Mouse (Mus musculus): ENCODE results near the gene Ank3. TPM values are rescaled to one million over a fixed set of nuclear protein-coding genes. Genes with fewer than 3 reads are reported as not detected.

The Ank3 gene
- total and polyA plus RNA-seq, 3 experiments, result 3.2 to 6.7 TPM; not detected in 1

- no peak overlapping the region for H3K4me3 ChIP-seq (ENCODE audit: control insufficient read depth in 1 of 2, insufficient read depth in 1 of 2, low read depth in 2 of 2, low read length in 2 of 2)
- no peaks in the 10 kb centered on the region for H3K27me3 ChIP-seq (ENCODE audit: control insufficient read depth in 1 of 2, insufficient read depth in 2 of 2, low read length in 2 of 2)
- no peaks in the 10 kb centered on the region for H3K9me3 ChIP-seq (replicated peaks; ENCODE audit: insufficient read depth, low read length)
- no peaks in the 10 kb centered on the region for H3K4me1 ChIP-seq (ENCODE audit: control insufficient read depth in 1 of 2, insufficient read depth in 2 of 2, low read length in 2 of 2)
- H3K79me2 ChIP-seq (ENCODE audit: control insufficient read depth, insufficient read depth, low read length, poor library complexity), result no peaks in the 10 kb centered on the region
- no peak overlapping the region for H3K9ac ChIP-seq (ENCODE audit: control insufficient read depth, low read depth, low read length, poor library complexity, severe bottlenecking)
- H3K36me3 ChIP-seq (ENCODE audit: control insufficient read depth in 1 of 2, insufficient read depth in 2 of 2, low read length in 2 of 2), result no peaks in the 10 kb centered on the region
- no peak for TF ChIP-seq MEF2A (IDR thresholded peaks at IDR 0.05; ENCODE audit: extremely low read depth, insufficient replicate concordance, low read depth, low read length, poor library complexity, severe bottlenecking)
- no peak for TF ChIP-seq ZC3H11A (IDR thresholded peaks at IDR 0.05; ENCODE audit: low read depth, low read length)
- no peak for TF ChIP-seq UBTF (IDR thresholded peaks at IDR 0.05; ENCODE audit: borderline replicate concordance, insufficient read depth, low read depth, low read length)
- TF ChIP-seq SIN3A (IDR thresholded peaks at IDR 0.05; ENCODE audit: low read length), result no peak
- TF ChIP-seq SMC3 (IDR thresholded peaks at IDR 0.05; ENCODE audit: low read depth, low read length), result no peak
- TF ChIP-seq HCFC1 (IDR thresholded peaks at IDR 0.05; ENCODE audit: low read depth, low read length), result no peak
- TF ChIP-seq RCOR1 (IDR thresholded peaks at IDR 0.05; ENCODE audit: low read depth, low read length), result no peak
- no peak for TF ChIP-seq TBP (IDR thresholded peaks at IDR 0.05; ENCODE audit: low read depth, low read length)
- TF ChIP-seq ZNF384 (IDR thresholded peaks at IDR 0.05; ENCODE audit: low read depth, low read length), result no peak
- TF ChIP-seq POLR2AphosphoS2 (IDR thresholded peaks at IDR 0.05; ENCODE audit: low read length), result no peak
- no peak for TF ChIP-seq CHD1 (IDR thresholded peaks at IDR 0.05; ENCODE audit: low read depth, low read length)
- no peak for TF ChIP-seq MYC (IDR thresholded peaks at IDR 0.05; ENCODE audit: low read depth, low read length)
- TF ChIP-seq ELF1 (IDR thresholded peaks at IDR 0.05; ENCODE audit: low read depth, low read length), result no peak
- no peak for TF ChIP-seq RAD21 (IDR thresholded peaks at IDR 0.05; ENCODE audit: low read depth, low read length)
- TF ChIP-seq MXI1 (IDR thresholded peaks at IDR 0.05; ENCODE audit: low read depth, low read length), result no peak
- no peak for TF ChIP-seq MYB (IDR thresholded peaks at IDR 0.05; ENCODE audit: low read depth, low read length)
- TF ChIP-seq TAL1 (IDR thresholded peaks at IDR 0.05; ENCODE audit: low read length), result no peak
- DNase-seq (ENCODE audit: low read depth, low spot score), result no peak
- no peak overlapping the region for H3K27ac ChIP-seq (ENCODE audit: control insufficient read depth, low read depth, low read length)
These were observed 340.2 kb downstream of the Ank3 start for GRCm38 (mm10) chr10:69738741-69739271.

DNA sequence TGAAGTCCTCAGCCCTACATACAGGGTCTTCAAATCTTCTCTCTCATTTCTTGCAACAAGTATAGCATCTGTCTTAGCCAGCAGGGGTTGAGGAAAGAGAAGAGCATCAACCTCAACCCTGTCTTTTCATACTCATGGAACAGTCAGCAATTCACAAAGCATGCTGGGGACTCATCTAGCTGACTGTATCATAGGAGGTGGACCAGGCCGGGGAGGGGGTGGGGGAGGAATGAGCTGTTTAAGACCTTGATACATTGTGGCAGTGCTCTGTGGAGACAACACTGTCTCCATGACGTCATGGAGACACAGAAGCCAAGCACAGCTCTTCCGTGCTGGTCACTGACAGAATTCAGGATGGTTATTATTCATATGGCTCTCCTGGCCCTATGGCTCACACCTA lies 344.0 kb downstream of the Ank3 start:
- no peak for DNase-seq (ENCODE audit: low read depth, low spot score)
- Histone ChIP-seq H3K9ac (ENCODE audit: control insufficient read depth, low read depth, low read length, poor library complexity, severe bottlenecking) (no peak overlapping the region), H3K27ac (ENCODE audit: control insufficient read depth, low read depth, low read length) (no peak overlapping the region), H3K4me1 (ENCODE audit: control insufficient read depth in 1 of 2, insufficient read depth in 2 of 2, low read length in 2 of 2) (no peaks in the 10 kb centered on the region), H3K79me2 (ENCODE audit: control insufficient read depth, insufficient read depth, low read length, poor library complexity) (no peaks in the 10 kb centered on the region), H3K36me3 (ENCODE audit: control insufficient read depth in 1 of 2, insufficient read depth in 2 of 2, low read length in 2 of 2) (no peaks in the 10 kb centered on the region), H3K9me3 (replicated peaks; ENCODE audit: insufficient read depth, low read length) (no peaks in the 10 kb centered on the region), H3K27me3 (ENCODE audit: control insufficient read depth in 1 of 2, insufficient read depth in 2 of 2, low read length in 2 of 2) (no peaks in the 10 kb centered on the region), H3K4me3 (ENCODE audit: control insufficient read depth in 1 of 2, insufficient read depth in 1 of 2, low read depth in 2 of 2, low read length in 2 of 2) (no peak overlapping the region)
- TF ChIP-seq TCF12 (IDR thresholded peaks at IDR 0.05; ENCODE audit: low read depth, low read length) (no peak), MAFK (IDR thresholded peaks at IDR 0.05; ENCODE audit: borderline replicate concordance, low read depth, low read length) (no peak), TBP (IDR thresholded peaks at IDR 0.05; ENCODE audit: low read depth, low read length) (no peak), USF1 (IDR thresholded peaks at IDR 0.05; ENCODE audit: low read depth, low read length) (no peak), POLR2AphosphoS5 (IDR thresholded peaks at IDR 0.05; ENCODE audit: borderline replicate concordance, low read depth, low read length) (no peak), MYC (IDR thresholded peaks at IDR 0.05; ENCODE audit: low read depth, low read length) (no peak), HCFC1 (IDR thresholded peaks at IDR 0.05; ENCODE audit: low read depth, low read length) (no peak), MEF2A (IDR thresholded peaks at IDR 0.05; ENCODE audit: extremely low read depth, insufficient replicate concordance, low read depth, low read length, poor library complexity, severe bottlenecking) (no peak)

Data from MEL (cell line).